Mouse (Mus musculus) kidney, adult 9 months (tissue): ENCODE data around the gene Ap5b1.

Experiments
- DNase-seq: peaks from one replicate; pipeline ENCODE4 v3.0.0; 2022

Ap5b1 gene

DNA sequence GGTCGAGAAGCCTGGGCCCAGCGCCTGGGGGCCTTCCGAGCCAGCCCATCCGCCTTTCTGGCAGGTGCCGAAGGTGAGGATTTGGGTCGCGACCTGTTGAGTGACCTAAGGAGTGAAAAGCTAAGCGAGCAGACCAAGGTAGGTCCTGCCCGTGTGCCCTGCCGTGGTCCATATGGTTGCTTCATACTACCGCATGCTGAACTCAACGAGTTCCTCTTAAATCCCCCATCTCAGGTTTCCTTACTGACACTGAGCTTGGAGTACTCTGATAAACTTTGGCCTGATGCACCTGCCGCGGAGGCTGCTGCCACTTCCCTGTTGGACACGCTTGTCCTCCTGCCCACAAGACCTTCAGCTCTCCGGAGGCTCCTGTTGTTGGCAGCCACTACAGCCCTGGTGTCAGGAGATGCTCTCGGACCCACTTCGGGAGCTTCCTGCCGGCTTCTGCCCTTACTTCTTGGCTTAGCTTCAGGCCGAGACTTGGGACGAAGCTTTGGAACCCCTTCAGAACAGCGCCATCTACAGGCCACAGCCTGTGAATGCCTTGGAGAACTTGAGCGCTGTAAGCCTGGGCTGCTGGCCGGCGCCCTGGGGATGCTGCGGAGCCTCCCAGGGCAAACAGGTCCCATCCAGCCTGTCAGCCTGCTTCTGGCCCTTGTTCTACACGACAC is 780 bp downstream of the Ap5b1 start:
- peak; percentile 85 for DNase-seq

- no peak for DNase-seq
Observed at GRCm38 (mm10) chr19:5569521-5569920, 1.7 kb downstream of the Ap5b1 start.

GRCm38 (mm10) chr19:5570353-5571246 is 2.8 kb downstream of the Ap5b1 start:
- no peak for DNase-seq

DNA sequence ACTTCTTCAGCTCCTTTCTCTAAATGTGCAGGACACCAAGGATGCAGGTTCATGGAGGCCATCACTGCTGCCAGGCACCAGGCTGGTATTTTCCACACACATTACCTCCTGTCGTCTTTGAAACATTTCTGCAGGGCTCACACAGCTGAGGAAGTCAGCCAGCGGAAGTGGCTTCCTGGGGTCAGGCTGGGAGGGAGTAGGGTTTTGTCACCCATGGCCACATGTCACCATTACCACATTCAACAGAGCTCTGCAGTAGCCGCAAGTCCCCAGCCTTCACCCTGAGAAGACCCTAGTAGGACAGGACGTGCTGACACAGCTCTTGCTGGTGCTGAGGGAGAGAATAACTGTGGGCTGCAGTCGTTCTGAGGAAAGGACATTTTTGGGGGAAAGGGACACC is 4.0 kb downstream of the Ap5b1 start:
- no peak for DNase-seq

DNA sequence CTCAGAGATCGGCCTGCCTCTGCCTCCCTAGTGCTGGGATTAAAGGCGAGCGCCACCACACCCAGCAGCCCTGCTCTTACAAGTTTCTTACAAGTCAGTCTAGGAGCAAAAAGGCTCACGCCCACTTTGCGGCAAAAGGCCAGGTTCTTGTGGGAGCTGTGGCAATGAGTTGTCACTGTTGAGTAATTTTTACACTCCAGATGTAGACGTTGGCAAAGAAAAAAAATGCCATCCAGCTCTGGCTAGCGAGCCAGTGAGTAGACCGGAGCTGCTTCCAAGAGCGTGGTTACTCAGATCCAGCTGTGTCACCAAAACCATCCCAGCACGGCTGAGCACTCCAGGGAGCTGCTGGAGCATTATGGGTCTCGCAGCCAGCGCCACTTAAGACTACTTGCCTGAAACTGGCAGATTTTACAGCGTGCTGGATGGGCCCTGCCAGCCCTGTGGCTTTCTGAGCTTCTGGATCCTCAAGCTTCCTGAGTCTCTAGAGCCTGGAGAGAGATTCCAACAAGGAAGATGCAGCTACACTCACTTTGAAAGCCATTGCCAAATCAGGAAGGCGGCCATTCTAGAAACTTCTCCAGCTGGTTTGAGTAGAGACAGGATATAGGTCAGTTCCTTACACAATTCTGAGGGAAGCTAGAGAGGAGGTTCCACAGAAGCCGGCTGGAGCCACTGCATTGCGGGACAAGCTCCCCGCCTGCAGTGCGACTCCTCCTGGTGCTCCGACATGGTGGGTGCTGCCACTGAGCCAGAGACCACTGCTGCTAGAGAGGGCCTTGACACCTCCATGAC is 4.7 kb downstream of the Ap5b1 start:
- peak; percentile 85 for DNase-seq

GRCm38 (mm10) chr19:5575336-5575735 is 7.5 kb downstream of the Ap5b1 start:
- DNase-seq = peak; percentile 63

DNA sequence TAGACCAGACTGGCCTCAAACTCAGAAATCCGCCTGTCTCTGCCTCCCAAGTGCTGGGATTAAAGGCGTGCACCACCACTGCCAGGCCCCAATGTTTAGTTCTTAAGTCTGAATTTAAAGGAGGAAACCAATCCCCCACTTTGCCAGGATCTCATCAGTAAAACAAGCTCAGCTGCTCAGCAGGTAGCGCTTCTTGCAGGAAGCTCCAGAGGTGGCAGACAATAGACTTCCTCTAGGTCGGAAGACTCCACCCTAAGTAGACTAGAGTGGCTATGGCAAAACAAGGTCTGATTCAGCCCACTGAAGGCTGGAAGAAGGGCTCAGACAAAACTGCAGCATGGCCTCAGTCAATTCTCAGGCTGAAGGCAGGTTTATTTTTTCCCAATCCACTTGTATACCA is 12.1 kb downstream of the Ap5b1 start:
- no peak for DNase-seq

- DNase-seq = no peak
Observed at GRCm38 (mm10) chr19:5580776-5581175, 13.0 kb downstream of the Ap5b1 start.

DNA sequence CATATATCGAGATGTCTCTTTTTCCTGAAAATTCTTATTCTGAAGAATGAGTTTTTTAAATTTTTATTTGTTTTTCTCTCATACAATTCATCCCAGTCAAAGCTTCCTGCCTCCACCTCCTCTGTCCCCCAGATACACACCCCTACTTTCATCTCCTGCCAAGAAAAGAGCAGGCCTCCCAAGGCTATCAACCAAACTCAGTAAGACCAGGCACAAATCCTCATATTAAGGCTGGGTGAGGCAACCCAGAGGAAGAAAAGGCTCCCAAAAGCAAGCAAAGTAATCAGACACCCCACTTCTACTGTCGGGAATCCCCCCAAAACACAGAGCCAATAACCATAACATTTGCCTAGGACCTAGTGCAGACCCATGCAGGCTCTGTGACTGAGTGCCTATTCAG is 14.2 kb downstream of the Ap5b1 start:
- no peak for DNase-seq

DNA sequence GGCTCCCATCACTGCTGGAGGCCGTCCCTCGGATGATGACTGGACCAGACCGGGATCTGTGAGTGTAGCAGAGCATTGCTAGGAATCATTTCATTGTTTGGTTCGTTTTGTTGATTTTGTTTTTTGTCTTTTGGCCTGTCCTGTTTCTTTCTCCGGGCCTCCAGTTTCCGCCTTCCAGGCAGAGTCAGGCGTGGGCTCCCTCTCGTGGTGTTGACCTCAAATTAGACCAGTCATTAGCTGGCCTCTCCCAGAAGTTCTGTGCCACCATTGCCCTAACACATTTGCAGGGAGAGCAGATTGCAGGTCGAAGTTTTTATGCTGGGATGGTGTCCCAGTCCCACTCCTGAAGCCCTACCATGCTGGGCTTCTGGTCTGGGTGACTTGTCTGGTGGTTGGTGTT is 21.3 kb downstream of the Ap5b1 start:
- no peak for DNase-seq

- DNase-seq = no peak
Observed at GRCm38 (mm10) chr19:5591888-5592287, 24.1 kb downstream of the Ap5b1 start.

GRCm38 (mm10) chr19:5599224-5599623 is 31.4 kb downstream of the Ap5b1 start:
- DNase-seq = no peak

DNA sequence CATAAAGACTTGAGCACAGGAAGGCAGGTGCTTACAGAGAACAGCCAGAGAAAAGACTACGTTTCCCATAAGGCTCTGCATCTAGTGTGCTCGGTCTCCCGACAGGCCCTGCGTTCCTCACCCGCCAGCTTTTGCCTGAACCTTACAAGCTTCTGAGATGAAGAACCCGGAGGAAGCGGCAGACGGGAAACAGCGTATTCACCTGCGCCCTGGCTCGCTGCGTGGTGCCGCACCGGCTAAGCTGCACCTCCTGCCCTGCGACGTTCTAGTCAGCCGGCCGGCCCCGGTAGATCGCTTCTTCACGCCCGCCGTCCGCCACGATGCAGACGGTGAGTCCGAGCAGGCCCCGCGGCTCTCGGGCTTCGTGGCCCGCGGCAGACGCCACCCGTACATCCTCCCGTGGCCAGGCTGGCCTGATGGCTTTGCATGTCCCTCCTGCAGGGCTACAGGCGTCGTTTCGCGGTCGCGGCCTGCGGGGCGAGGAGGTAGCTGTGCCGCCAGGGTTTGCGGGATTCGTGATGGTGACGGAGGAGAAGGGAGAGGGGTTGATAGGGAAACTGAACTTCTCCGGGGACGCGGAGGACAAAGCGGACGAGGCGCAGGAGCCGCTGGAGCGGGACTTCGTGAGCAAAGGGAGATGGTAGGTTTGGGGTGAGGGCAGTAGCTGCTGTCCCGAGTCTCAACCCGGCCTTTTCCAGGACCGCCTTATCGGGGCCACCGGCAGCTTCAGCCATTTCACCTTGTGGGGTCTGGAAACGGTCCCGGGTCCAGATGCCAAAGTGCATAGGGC is 34.1 kb downstream of the Ap5b1 start, which contains the start of gene Rnaseh2c:
Gene Rnaseh2c (plus strand): TSS at position 122 of the 790 bp plus-strand sequence.
- peak; percentile 77 for DNase-seq

DNA sequence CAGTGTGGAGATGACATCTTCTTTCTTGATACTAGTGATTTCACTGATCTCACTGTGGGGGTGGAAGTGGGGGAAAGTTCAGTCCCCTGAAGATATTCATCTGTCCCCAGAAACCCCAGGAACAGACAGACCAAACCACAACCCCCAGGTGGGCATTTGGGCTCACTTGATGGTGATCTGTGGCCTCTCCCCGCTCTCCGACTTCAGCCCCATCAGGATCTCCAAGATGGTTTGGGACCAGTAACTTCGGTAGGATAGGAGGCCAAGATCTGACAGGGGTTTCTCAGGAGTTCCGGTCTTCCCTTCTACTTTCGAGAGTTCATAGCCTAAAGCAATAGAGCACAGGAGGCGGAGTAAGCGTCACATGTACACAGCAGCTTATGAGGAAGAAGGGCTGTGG is 35.8 kb downstream of the Ap5b1 start:
- DNase-seq = no peak

- no peak for DNase-seq
Observed at GRCm38 (mm10) chr19:5605126-5605525, 37.3 kb downstream of the Ap5b1 start.

DNA sequence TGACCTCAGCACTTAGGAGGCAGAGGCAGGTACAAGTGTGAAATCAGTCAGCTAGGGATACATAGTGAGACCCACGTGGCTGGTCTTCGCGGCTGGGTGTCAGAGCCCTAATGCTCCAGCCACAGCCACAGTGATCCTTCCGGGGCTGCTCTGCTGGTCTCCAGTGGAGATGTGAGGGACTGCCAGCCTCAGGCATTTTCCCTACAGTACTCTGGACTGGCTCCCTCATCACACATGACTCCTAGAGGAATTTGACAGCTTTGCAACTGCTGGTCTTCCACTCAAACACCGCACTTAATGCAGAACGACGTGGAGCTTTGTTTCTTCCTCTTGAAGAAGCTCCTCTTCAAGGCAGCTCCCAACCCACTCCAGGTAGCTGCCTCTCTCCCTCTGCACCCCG is 38.4 kb downstream of the Ap5b1 start:
- no peak for DNase-seq

GRCm38 (mm10) chr19:5607705-5608410 is 40.0 kb downstream of the Ap5b1 start:
- no peak for DNase-seq

DNA sequence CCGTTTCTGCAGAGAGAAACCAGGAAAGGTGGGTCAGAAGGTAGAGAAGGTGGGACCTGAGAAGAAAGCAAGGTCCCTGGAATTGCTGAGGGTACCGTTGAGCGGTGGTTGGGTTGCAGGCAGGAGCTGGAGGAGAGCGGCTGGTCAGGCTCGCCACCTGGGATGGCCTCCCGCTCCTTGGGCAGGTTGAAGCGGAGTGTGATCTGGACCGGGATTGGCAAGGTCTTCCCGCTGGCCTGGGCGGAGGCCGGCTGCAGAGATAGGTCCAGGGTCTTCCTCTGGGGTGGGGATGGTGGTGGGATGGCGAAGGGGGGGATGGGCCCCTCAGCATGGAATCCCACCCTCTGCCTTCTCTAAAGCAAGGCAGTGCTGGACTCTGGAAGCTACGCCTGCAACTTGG is 40.9 kb downstream of the Ap5b1 start:
- no peak for DNase-seq

DNA sequence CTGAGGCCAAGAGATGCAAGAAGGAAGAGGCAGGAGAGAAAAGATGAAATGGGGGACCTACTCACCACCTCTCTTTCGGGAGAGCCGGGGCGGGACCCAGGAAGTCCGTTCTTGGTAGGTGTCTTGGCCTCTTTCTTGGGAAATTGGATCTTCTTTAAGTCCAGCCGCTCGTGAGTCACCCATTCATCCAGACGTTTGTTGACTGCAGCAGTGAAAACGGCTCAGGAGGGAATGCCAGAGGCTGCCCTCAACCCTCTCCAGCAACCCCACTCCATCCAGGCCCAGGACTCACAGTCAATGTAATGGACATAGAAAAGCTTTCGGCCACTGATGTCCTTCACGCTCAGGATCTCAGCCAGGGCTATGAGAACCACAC is 41.3 kb downstream of the Ap5b1 start:
- DNase-seq = no peak

- DNase-seq = peak; percentile 95
Observed at GRCm38 (mm10) chr19:5609547-5610404, 42.0 kb downstream of the Ap5b1 start, which contains the start of gene Kat5. Gene Kat5 (minus strand): TSS chr19:5610237.

DNA sequence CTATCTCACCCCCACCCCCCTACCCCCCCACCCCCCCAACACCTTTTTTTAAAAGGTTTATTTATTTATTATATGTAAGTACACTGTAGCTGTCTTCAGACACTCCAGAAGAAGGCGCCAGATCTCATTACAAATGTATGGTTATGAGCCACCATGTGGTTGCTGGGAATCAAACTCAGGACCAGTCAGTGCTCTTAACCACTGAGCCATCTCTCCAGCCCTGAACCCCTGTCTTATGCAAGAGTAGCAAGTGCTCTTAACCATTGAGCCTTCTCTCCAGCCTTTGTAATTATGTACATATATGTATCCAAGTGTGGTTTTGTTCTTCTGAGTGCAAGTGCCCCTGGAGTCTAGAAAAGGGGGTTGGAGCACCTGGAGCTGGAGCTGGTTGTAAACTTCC is 44.1 kb downstream of the Ap5b1 start:
- no peak for DNase-seq
